Mouse (Mus musculus): ENCODE measurements around the gene Nlrp10. TPM values are rescaled to one million over a fixed set of nuclear protein-coding genes. Genes with fewer than 3 reads are reported as not detected.
A peak's percentile ranks its signal among the peaks of the same experiment; 100 is the strongest.

Gene Nlrp10
- polyA plus RNA-seq (2016; fragmentation: Nextera tagmentation; extraction: Ambion mirVana) = 0.04 TPM in 1 of 2 replicates, not detected in the other

GRCm38 (mm10) chr7:108929726-108930393 lies at the start of gene Nlrp10:
Gene Nlrp10 (minus strand): TSS chr7:108930178.
- Histone ChIP-seq H3K27me3 (ENCODE audit: poor library complexity, severe bottlenecking) (no peaks in the 10 kb centered on the region), H3K27ac (no peak within 1 kb of the TSS), H3K9me3 (no peaks in the 10 kb centered on the region), H3K4me3 (no peak within 1 kb of the TSS), H3K36me3 (replicated peaks) (no peaks in the 10 kb centered on the region), H3K4me1 (peaks cover under 1% of the 10 kb centered on the region)
- 84% methylated on average over 6 of the region's 6 CpGs for WGBS
- DNase-seq (ENCODE audit: extremely low spot score, low spot score) = no peak

- H3K9me3 ChIP-seq = no peaks in the 10 kb centered on the region
- H3K27ac ChIP-seq = peak overlapping the region; percentile 52; the same call in 1 of the 2 replicates
- peaks cover 23% of the 10 kb centered on the region for H3K27me3 ChIP-seq (ENCODE audit: poor library complexity, severe bottlenecking)
- peaks cover 18% of the 10 kb centered on the region for H3K4me1 ChIP-seq
- no peak overlapping the region for H3K4me3 ChIP-seq
- no peaks in the 10 kb centered on the region for H3K36me3 ChIP-seq (replicated peaks)
- 51% methylated on average over 6 of the region's 6 CpGs for WGBS
- peak; percentile 42 for DNase-seq (ENCODE audit: extremely low spot score, low spot score)
Observed at GRCm38 (mm10) chr7:108972273-108972672, 42.3 kb upstream of the Nlrp10 start.

GRCm38 (mm10) chr7:108968201-108968600 lies 38.2 kb upstream of the Nlrp10 start:
- WGBS = 48% methylated on average over 6 of the region's 6 CpGs
- H3K27ac ChIP-seq = no peak overlapping the region
- H3K27me3 ChIP-seq (ENCODE audit: poor library complexity, severe bottlenecking) = peaks cover 26% of the 10 kb centered on the region
- peaks cover 27% of the 10 kb centered on the region for H3K4me1 ChIP-seq
- no peak overlapping the region for H3K4me3 ChIP-seq
- H3K9me3 ChIP-seq = no peaks in the 10 kb centered on the region
- no peak for DNase-seq (ENCODE audit: extremely low spot score, low spot score)
- H3K36me3 ChIP-seq (replicated peaks) = no peaks in the 10 kb centered on the region

- Histone ChIP-seq H3K27me3 (ENCODE audit: poor library complexity, severe bottlenecking) (peaks cover 26% of the 10 kb centered on the region), H3K4me1 (peaks cover 13% of the 10 kb centered on the region), H3K9me3 (no peaks in the 10 kb centered on the region), H3K27ac (no peak overlapping the region), H3K4me3 (no peak overlapping the region), H3K36me3 (replicated peaks) (no peaks in the 10 kb centered on the region)
- 38% methylated on average over 7 of the region's 7 CpGs for WGBS
- peak; percentile 43 for DNase-seq (ENCODE audit: extremely low spot score, low spot score)
Observed at GRCm38 (mm10) chr7:108966742-108967362, 36.9 kb upstream of the Nlrp10 start.

- peaks cover 18% of the 10 kb centered on the region for H3K27me3 ChIP-seq (ENCODE audit: poor library complexity, severe bottlenecking)
- H3K4me3 ChIP-seq = no peak overlapping the region
- no peaks in the 10 kb centered on the region for H3K9me3 ChIP-seq
- H3K36me3 ChIP-seq (replicated peaks) = no peaks in the 10 kb centered on the region
- no peak for DNase-seq (ENCODE audit: extremely low spot score, low spot score)
- peaks cover 10% of the 10 kb centered on the region; the same call in 1 of the 2 replicates for H3K4me1 ChIP-seq
- H3K27ac ChIP-seq = no peak overlapping the region
- WGBS = 31% methylated on average over 2 of the region's 2 CpGs
Observed at GRCm38 (mm10) chr7:108965968-108966367, 36.0 kb upstream of the Nlrp10 start.

GRCm38 (mm10) chr7:108957734-108958133 lies 27.8 kb upstream of the Nlrp10 start:
- Histone ChIP-seq H3K4me1 (no peaks in the 10 kb centered on the region), H3K4me3 (no peak overlapping the region), H3K27me3 (ENCODE audit: poor library complexity, severe bottlenecking) (peaks cover 11% of the 10 kb centered on the region), H3K36me3 (replicated peaks) (no peaks in the 10 kb centered on the region), H3K9me3 (no peaks in the 10 kb centered on the region), H3K27ac (no peak overlapping the region)
- 88% methylated on average over 2 of the region's 2 CpGs for WGBS
- no peak for DNase-seq (ENCODE audit: extremely low spot score, low spot score)

- H3K36me3 ChIP-seq (replicated peaks) = no peaks in the 10 kb centered on the region
- DNase-seq (ENCODE audit: extremely low spot score, low spot score) = peak; percentile 46
- no peak overlapping the region for H3K4me3 ChIP-seq
- peaks cover 21% of the 10 kb centered on the region for H3K4me1 ChIP-seq
- peaks cover 46% of the 10 kb centered on the region for H3K27me3 ChIP-seq (ENCODE audit: poor library complexity, severe bottlenecking)
- H3K9me3 ChIP-seq = no peaks in the 10 kb centered on the region
- H3K27ac ChIP-seq = no peak overlapping the region
- WGBS = 55% methylated on average over 4 of the region's 4 CpGs
Observed at GRCm38 (mm10) chr7:108954185-108954584, 24.2 kb upstream of the Nlrp10 start.

- Histone ChIP-seq H3K27ac (no peak overlapping the region), H3K27me3 (ENCODE audit: poor library complexity, severe bottlenecking) (peaks cover 54% of the 10 kb centered on the region), H3K4me3 (no peak overlapping the region), H3K9me3 (no peaks in the 10 kb centered on the region), H3K36me3 (replicated peaks) (no peaks in the 10 kb centered on the region), H3K4me1 (peaks cover 30% of the 10 kb centered on the region)
- 87% methylated on average over 6 of the region's 6 CpGs for WGBS
- no peak for DNase-seq (ENCODE audit: extremely low spot score, low spot score)
Observed at GRCm38 (mm10) chr7:108952801-108953200, 22.8 kb upstream of the Nlrp10 start.

GRCm38 (mm10) chr7:108950762-108951331 lies 20.9 kb upstream of the Nlrp10 start:
- Histone ChIP-seq H3K27ac (peak overlapping the region; percentile 48; the same call in 1 of the 2 replicates), H3K4me3 (peak overlapping the region; percentile 72), H3K9me3 (no peaks in the 10 kb centered on the region), H3K27me3 (ENCODE audit: poor library complexity, severe bottlenecking) (peaks cover 54% of the 10 kb centered on the region), H3K36me3 (replicated peaks) (peaks cover 9% of the 10 kb centered on the region), H3K4me1 (peaks cover 30% of the 10 kb centered on the region)
- DNase-seq (ENCODE audit: extremely low spot score, low spot score) = peak; percentile 47
- under 1% methylated on average over 52 of the region's 52 CpGs for WGBS

GRCm38 (mm10) chr7:108950312-108950761 lies 20.4 kb upstream of the Nlrp10 start, which contains the start of gene Tub:
Gene Tub (plus strand): TSS chr7:108950338.
- H3K27ac ChIP-seq = peak within 1 kb of the TSS; percentile 48; the same call in 1 of the 2 replicates
- under 1% methylated on average over 44 of the region's 44 CpGs for WGBS
- DNase-seq (ENCODE audit: extremely low spot score, low spot score) = peak; percentile 59
- H3K36me3 ChIP-seq (replicated peaks) = peaks cover 14% of the 10 kb centered on the region
- no peaks in the 10 kb centered on the region for H3K9me3 ChIP-seq
- peak within 1 kb of the TSS; percentile 72 for H3K4me3 ChIP-seq
- peaks cover 30% of the 10 kb centered on the region for H3K4me1 ChIP-seq
- peaks cover 54% of the 10 kb centered on the region for H3K27me3 ChIP-seq (ENCODE audit: poor library complexity, severe bottlenecking)

- H3K4me1 ChIP-seq = peaks cover 30% of the 10 kb centered on the region
- H3K27me3 ChIP-seq (ENCODE audit: poor library complexity, severe bottlenecking) = peaks cover 54% of the 10 kb centered on the region
- H3K4me3 ChIP-seq = no peak overlapping the region
- H3K27ac ChIP-seq = no peak overlapping the region
- DNase-seq (ENCODE audit: extremely low spot score, low spot score) = no peak
- no peaks in the 10 kb centered on the region for H3K9me3 ChIP-seq
- peaks cover 25% of the 10 kb centered on the region for H3K36me3 ChIP-seq (replicated peaks)
- 20% methylated on average over 2 of the region's 2 CpGs for WGBS
Observed at GRCm38 (mm10) chr7:108949301-108949700, 19.3 kb upstream of the Nlrp10 start.

- Histone ChIP-seq H3K36me3 (replicated peaks) (peaks cover 32% of the 10 kb centered on the region), H3K27ac (no peak overlapping the region), H3K27me3 (ENCODE audit: poor library complexity, severe bottlenecking) (peaks cover 51% of the 10 kb centered on the region), H3K9me3 (no peaks in the 10 kb centered on the region), H3K4me1 (peaks cover 30% of the 10 kb centered on the region), H3K4me3 (no peak overlapping the region)
- DNase-seq (ENCODE audit: extremely low spot score, low spot score) = no peak
Observed at GRCm38 (mm10) chr7:108948611-108949010, 18.6 kb upstream of the Nlrp10 start.

- peaks cover 7% of the 10 kb centered on the region; the same call in 1 of the 2 replicates for H3K4me1 ChIP-seq
- peaks cover 6% of the 10 kb centered on the region for H3K27me3 ChIP-seq (ENCODE audit: poor library complexity, severe bottlenecking)
- H3K9me3 ChIP-seq = no peaks in the 10 kb centered on the region
- no peak for DNase-seq (ENCODE audit: extremely low spot score, low spot score)
- H3K36me3 ChIP-seq (replicated peaks) = peaks cover 78% of the 10 kb centered on the region
- 3% methylated on average over 2 of the region's 2 CpGs for WGBS
- H3K4me3 ChIP-seq = no peak overlapping the region
- H3K27ac ChIP-seq = no peak overlapping the region
Observed at GRCm38 (mm10) chr7:108944002-108944401, 14.0 kb upstream of the Nlrp10 start.

Measured in forebrain, embryonic 10.5 days (tissue).